Mouse (Mus musculus): ENCODE data around the gene Ptprq.

GRCm38 (mm10) chr10:107499656-107500055 lies 220.2 kb downstream of the Ptprq start:
- TF ChIP-seq GATA1 (IDR thresholded peaks at IDR 0.05; ENCODE audit: low read length): no peak
- no peak for TF ChIP-seq TAL1 (IDR thresholded peaks at IDR 0.05; ENCODE audit: low read length)

Data from erythroblast, embryonic 14.5 days (primary cell).